Mouse (Mus musculus) lung, embryonic 16.5 days (tissue): ENCODE results near the gene Mettl3. TPM values are rescaled to one million over a fixed set of nuclear protein-coding genes. Genes with fewer than 3 reads are reported as not detected.

ENCODE experiments used
- ATAC-seq: fragments of 200-750 bp; cut with Nextera tagmentation; 2 replicates; pipeline ENCODE4 v1.8.0; 2017; ENCODE audit warnings: low read depth, mild to moderate bottlenecking, moderate library complexity
- H3K27ac ChIP-seq: fragments of 300-500 bp; sonication (generic); 2 replicates; pipeline ENCODE4 v1.5.1; 2014; ENCODE audit warnings: mild to moderate bottlenecking, control low read depth, low read length
- H3K27me3 ChIP-seq: fragments of 300-500 bp; sonication (generic); 2 replicates; pipeline ENCODE4 v1.6.1; 2014; ENCODE audit warnings: low read depth, low read length, mixed read lengths; ENCODE audit not compliant: control insufficient read depth, insufficient read depth
- H3K36me3 ChIP-seq: fragments of 300-500 bp; sonication (generic); 2 replicates; pipeline ENCODE4 v1.6.1; 2014; ENCODE audit warnings: low read length; ENCODE audit not compliant: control insufficient read depth, insufficient read depth
- H3K4me1 ChIP-seq: fragments of 300-500 bp; sonication (generic); replicated peaks from 2 replicates; pipeline ENCODE4 v1.6.1; 2014; ENCODE audit warnings: low read length, mixed read lengths; ENCODE audit not compliant: control insufficient read depth, insufficient read depth
- H3K4me2 ChIP-seq: fragments of 300-500 bp; sonication (generic); 2 replicates; pipeline ENCODE4 v1.6.1; 2014; ENCODE audit warnings: low read depth, low read length, control low read depth
- H3K4me3 ChIP-seq: fragments of 300-500 bp; sonication (generic); 2 replicates; pipeline ENCODE4 v1.5.1; 2014; ENCODE audit warnings: mild to moderate bottlenecking, low read length, control low read depth
- H3K9ac ChIP-seq: fragments of 300-500 bp; sonication (generic); 2 replicates; pipeline ENCODE4 v1.6.1; 2014; ENCODE audit warnings: low read length, control low read depth
- H3K9me3 ChIP-seq: fragments of 300-500 bp; sonication (generic); 2 replicates; pipeline ENCODE4 v1.6.1; 2016; ENCODE audit warnings: low read length; ENCODE audit not compliant: control insufficient read depth
- WGBS: fragments of 180-500 bp; shearing (Covaris S2); extraction: QIAGEN DNeasy Blood & Tissue Kit; methylation state at CpG from one replicate; pipeline ENCODE4 v1.1.7; 2014; 5-methylcytosine and 5-hydroxymethylcytosine counted together
- polyA plus RNA-seq: library from polyadenylated mRNA; unstranded; fragments of >200 nt; fragmentation: Nextera tagmentation; extraction: Ambion mirVana; gene quantifications from 2 replicates; pipeline ENCODE4 v1.2.1, GENCODE M21; 2015

The Mettl3 gene
- polyA plus RNA-seq: 42.3 and 46.1 TPM in 2 replicates

DNA sequence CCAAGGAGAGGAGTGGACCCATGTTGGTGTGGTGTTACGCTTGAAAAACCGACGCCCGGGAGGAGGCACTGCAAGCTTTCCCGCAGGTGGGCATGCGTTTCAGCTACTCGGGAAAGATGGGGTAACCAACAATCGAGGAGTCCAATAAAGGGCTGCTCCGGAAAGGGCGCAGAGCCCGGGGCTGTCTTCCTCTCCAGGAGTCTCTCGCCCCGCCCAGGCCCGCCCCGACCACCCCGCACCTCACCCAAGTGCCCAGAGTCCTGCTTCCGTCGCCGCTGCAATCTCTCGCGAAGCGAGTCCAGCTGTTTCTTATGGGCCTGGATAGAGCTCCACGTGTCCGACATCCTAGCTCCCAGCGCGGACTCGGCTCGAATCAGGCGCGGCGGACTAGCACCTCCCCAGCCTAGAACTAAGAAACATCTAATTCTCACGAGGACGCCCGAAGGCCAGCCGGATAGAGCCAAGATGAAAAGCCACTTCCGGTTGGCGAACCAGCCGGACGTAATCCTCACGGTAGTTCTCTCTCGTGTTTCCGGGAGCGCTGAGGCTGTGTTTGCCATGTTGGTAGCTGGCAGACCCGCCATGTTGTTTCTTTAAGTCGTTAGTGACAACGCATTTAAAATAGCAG lies at the start of gene Mettl3:
TSS of gene Mettl3 (minus strand) at position 485 of the 628 bp plus-strand sequence.
- ATAC-seq: peak; percentile 96
- Histone ChIP-seq H3K27me3 (no peaks in the 10 kb centered on the region), H3K4me3 (peak within 1 kb of the TSS; percentile 84), H3K9ac (peak within 1 kb of the TSS; percentile 83), H3K4me2 (peak within 1 kb of the TSS; percentile 81), H3K27ac (peak within 1 kb of the TSS; percentile 99), H3K36me3 (peaks cover 4% of the 10 kb centered on the region), H3K4me1 (peaks cover 5% of the 10 kb centered on the region), H3K9me3 (no peaks in the 10 kb centered on the region)
- WGBS: under 1% methylated on average over 46 of the region's 46 CpGs

DNA sequence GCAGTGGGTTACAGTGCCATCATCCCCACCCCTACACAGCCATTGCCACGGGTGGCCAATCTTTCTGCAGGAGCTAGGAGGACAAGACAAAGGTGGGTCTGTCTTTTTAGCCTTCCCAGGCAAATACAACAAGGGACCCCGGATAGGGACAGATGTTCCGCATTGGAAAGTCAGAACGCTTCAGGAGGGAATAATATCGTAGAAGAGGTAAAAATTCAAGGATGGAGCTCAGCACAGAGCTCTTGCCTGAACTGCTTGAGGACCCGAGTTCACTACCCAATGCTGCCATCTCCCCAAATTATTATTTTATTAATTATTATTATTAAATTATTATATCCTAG lies 34.6 kb upstream of the Mettl3 start:
- Histone ChIP-seq H3K4me3 (no peak overlapping the region), H3K4me1 (no peaks in the 10 kb centered on the region), H3K27me3 (no peaks in the 10 kb centered on the region), H3K27ac (no peak overlapping the region), H3K9ac (no peak overlapping the region), H3K4me2 (no peak overlapping the region), H3K36me3 (no peaks in the 10 kb centered on the region), H3K9me3 (peaks cover 3% of the 10 kb centered on the region)
- WGBS: 71% methylated on average over 6 of the region's 6 CpGs
- ATAC-seq: no peak

DNA sequence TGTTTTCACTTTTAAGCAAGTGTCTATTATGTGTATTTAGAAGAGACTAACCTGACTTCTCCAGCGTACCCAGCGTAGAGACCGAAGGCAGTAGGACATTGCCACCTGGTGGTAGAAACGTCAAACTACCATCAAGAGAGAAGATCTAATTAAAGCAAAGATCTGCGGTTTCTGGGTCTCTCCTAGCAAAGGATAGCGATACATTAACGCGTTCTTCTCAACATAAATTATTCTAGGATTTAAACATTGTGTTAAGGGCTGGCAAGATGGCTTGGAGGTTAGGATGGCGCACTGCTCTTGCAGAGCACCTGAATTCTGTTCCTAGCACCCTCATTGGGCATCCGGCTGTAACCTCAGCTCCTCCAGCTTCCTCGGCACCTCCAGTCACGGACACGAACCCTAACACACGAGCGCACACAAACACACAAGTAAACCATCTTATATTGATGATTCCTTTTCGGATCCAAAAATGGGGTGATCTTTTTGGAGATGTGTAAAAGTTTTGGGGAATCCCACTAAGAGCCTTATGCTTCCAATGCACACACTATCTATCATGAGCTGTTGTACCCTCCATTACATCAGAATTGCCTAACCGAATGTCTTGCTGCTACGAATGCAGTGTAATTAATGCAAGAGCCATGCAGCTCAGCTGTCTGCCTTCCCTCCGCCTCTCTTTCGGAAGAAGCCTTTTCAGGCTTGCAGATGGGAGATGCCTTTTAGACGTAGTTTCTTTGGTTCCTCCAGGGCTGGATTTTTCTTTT lies 34.0 kb upstream of the Mettl3 start:
- Histone ChIP-seq H3K36me3 (no peaks in the 10 kb centered on the region), H3K27me3 (no peaks in the 10 kb centered on the region), H3K4me1 (no peaks in the 10 kb centered on the region), H3K27ac (no peak overlapping the region), H3K9ac (no peak overlapping the region), H3K4me2 (peak overlapping the region; percentile 31; the same call in 1 of the 2 replicates), H3K4me3 (peak overlapping the region; percentile 7; the same call in 1 of the 2 replicates), H3K9me3 (no peaks in the 10 kb centered on the region)
- 25% methylated on average over 21 of the region's 21 CpGs for WGBS
- peak; percentile 80 for ATAC-seq

DNA sequence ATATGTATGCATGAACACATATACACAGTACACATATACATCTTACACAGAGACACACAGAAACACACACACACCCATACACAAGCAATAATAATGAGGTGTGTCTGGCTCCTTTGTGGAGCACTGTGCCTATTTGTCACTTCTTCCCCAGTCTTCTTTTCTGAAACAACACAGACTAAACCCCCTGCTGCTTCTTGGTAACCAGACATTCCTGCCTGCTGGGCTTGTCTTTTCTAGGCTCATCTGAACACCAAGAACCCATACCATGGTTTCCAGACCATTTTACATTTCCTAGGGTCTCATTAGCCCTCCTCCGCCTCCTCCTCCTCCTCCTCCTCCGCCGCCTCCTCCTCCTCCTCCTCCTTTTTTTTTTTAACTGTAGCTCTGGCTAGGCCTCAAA lies 27.2 kb upstream of the Mettl3 start:
- Histone ChIP-seq H3K9me3 (no peaks in the 10 kb centered on the region), H3K27ac (no peak overlapping the region), H3K36me3 (no peaks in the 10 kb centered on the region), H3K9ac (no peak overlapping the region), H3K4me2 (no peak overlapping the region), H3K4me3 (no peak overlapping the region), H3K4me1 (peaks cover 7% of the 10 kb centered on the region), H3K27me3 (peaks cover 34% of the 10 kb centered on the region)
- ATAC-seq: no peak
- 65% methylated on average over 3 of the region's 3 CpGs for WGBS

DNA sequence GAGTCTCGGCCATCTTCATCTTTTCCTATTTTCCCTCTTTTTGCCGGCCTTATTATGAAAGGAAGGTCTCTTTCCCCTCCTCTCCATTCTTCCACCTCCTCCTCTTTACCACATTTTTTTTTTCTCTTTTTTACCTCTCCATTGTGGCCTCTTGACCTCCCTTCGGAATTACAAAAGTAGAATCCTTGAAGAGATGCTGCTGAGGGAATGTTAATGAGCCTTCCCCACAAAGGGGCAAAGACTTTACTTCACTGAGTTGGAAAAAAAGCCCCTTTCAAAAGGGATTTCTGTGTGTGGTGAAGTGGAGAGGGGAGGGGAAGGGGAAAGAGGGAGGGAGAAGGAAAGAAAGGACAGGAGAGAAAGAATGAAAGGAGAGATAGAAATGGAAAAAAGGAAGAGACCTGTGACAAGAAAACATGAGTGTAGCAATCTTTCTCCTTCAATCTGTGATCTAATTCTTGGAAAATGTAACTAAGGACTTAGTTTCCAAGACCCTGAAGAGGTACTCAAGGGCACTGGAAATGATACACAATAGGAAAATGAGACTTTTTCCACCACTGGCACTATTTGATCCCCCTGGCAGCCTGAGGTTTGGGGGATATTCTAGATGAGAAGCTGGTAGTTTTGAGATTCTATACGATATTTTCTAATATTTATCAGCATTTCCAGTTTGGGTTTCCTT lies 26.3 kb upstream of the Mettl3 start:
- H3K9me3 ChIP-seq: no peaks in the 10 kb centered on the region

DNA sequence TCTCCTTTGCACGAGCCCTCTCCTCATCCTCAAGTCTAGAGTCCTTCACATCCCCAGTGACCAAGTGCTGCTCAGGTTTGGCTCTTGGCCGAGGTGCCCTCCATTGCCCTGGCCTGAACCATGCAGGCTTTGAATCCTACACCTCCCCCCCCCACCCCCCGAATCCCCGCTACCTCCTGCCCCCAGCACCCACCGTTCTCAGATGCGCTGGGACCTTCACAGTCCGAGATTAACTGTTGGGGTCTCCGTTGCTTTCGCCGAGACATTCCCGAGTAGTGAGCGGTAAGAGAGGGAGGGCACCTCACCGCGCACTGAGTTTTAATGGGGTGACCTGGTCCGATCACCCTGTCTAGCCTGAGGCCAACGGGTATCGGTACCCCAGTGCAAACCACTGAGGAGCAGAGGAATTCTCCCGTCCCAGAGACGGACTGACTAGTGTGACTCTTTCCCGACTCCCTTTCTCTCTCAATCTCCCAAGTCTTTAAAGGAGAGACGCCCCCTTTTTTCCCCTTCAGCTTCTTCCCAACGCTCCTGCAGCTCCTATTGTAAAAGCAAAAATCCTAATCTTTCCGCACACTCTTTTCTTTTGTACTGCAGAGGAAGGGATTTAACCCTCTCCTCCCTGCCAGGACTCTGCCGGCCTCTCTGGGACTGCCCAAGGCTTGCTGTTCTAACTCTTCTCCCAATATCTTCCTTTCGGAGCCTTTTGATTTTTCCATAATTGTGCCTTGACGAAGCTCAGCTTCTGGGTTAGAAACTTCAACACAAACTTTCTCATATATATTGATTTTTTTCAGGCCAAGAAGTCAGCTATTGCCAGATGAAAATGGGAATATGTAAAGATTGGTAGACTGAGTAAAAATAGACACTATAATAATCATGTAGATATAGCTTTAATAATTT lies 23.2 kb upstream of the Mettl3 start, which contains the start of gene Sall2:
TSS of gene Sall2 (minus strand) at position 853 of the 903 bp plus-strand sequence.
- no peaks in the 10 kb centered on the region for H3K36me3 ChIP-seq
- H3K9ac ChIP-seq: peak within 1 kb of the TSS; percentile 17
- H3K4me2 ChIP-seq: peak within 1 kb of the TSS; percentile 74
- no peaks in the 10 kb centered on the region for H3K9me3 ChIP-seq
- H3K27ac ChIP-seq: no peak within 1 kb of the TSS
- WGBS: 2% methylated on average over 25 of the region's 26 CpGs
- peak within 1 kb of the TSS; percentile 45 for H3K4me3 ChIP-seq
- no peak; the same call in 1 of the 2 replicates for ATAC-seq
- peaks cover 42% of the 10 kb centered on the region for H3K27me3 ChIP-seq
- H3K4me1 ChIP-seq: peaks cover 7% of the 10 kb centered on the region

More for the DNA sequence above, 26.3 kb upstream of the Mettl3 start:
- no peak for ATAC-seq
- Histone ChIP-seq H3K4me2 (no peak overlapping the region), H3K9ac (no peak overlapping the region), H3K4me3 (no peak overlapping the region), H3K27ac (no peak overlapping the region), H3K4me1 (peaks cover 7% of the 10 kb centered on the region), H3K27me3 (peaks cover 40% of the 10 kb centered on the region), H3K36me3 (no peaks in the 10 kb centered on the region)
- 30% methylated on average over 4 of the region's 4 CpGs for WGBS

DNA sequence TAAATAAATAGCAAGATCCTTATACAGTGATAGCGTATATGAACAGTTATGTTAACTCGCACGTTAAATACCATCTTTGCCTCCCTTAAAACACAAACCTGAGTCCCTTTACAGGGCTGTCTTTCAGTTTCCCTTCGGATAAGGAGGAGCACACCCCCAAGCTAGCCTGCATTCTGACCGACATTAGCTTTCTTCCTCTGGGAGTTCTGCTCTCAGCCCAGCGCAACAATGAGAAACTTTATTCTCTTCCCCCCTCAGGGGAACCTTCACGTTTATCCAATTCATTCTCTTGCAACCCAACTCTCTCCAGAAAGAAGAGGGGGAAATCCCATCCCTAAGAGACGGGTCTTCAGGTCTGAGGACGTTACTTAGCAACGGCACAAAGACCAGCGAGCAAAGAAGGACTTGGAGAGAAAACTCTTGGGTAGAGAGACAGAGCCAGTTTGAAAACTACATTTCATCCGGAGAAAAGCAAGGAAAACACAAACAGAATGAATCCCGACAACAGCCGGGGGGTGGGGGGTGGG lies 22.5 kb upstream of the Mettl3 start:
- Histone ChIP-seq H3K9me3 (no peaks in the 10 kb centered on the region), H3K4me2 (peak overlapping the region; percentile 74), H3K36me3 (no peaks in the 10 kb centered on the region), H3K27ac (no peak overlapping the region), H3K4me1 (peaks cover 7% of the 10 kb centered on the region), H3K27me3 (peaks cover 42% of the 10 kb centered on the region), H3K9ac (peak overlapping the region; percentile 17), H3K4me3 (peak overlapping the region; percentile 45)
- ATAC-seq: no peak
- WGBS: 3% methylated on average over 14 of the region's 14 CpGs

DNA sequence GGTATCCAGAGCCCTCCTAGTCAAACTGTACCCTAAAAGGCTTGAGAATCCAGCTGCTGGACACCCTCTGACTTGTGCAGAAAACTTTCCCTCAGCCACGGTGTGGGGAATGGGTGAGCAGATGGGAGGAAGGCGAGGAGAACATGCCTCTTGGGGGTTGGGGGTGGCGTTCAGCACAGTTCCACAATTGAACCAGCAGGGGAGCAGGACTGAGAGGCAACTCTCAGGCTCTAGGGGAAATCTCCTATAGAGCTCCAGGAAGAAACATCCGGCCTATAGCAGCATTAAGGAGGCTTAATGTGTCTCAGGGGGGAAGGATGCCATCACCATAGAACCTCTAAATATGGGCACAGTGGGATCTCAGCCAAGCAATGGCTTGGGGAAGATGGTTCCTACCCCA lies 21.0 kb upstream of the Mettl3 start:
- WGBS: 19% methylated on average over 4 of the region's 4 CpGs
- Histone ChIP-seq H3K36me3 (no peaks in the 10 kb centered on the region), H3K4me2 (no peak overlapping the region), H3K27me3 (peaks cover 33% of the 10 kb centered on the region), H3K27ac (no peak overlapping the region), H3K9ac (no peak overlapping the region), H3K4me1 (peaks cover 7% of the 10 kb centered on the region), H3K4me3 (no peak overlapping the region), H3K9me3 (no peaks in the 10 kb centered on the region)
- no peak for ATAC-seq
